Mouse (Mus musculus) liver, postnatal 0 days (tissue): ENCODE results near the gene Cul7.

Experiments used
- CTCF ChIP-seq: sonication (generic); IDR thresholded peaks from 2 replicates; pipeline ENCODE4 v1.5.1; 2016; ENCODE audit warnings: antibody characterized with exemption, low read depth
- EP300 ChIP-seq: IDR thresholded peaks from 2 replicates; pipeline ENCODE4 v1.6.1; 2016; ENCODE audit warnings: antibody characterized with exemption, low read depth, mild to moderate bottlenecking

- TF ChIP-seq CTCF, result no peak
- no peak for TF ChIP-seq EP300
Measured at GRCm38 (mm10) chr17:46644916-46645475, 5.1 kb upstream of the Cul7 start.
